Mouse (Mus musculus): ENCODE measurements around the gene Ifne. TPM values are rescaled to one million over a fixed set of nuclear protein-coding genes. Genes with fewer than 3 reads are reported as not detected.

Ifne gene
- polyA plus RNA-seq, 1 experiment: not detected

- Histone ChIP-seq H3K4me1 (replicated peaks; ENCODE audit: control insufficient read depth, insufficient read depth, low read length) (no peaks in the 10 kb centered on the region), H3K27ac (ENCODE audit: control insufficient read depth, insufficient read depth, low read length) (no peak overlapping the region), H3K4me3 (ENCODE audit: control insufficient read depth, insufficient read depth, low read length) (no peak overlapping the region), H3K36me3 (ENCODE audit: control insufficient read depth, insufficient read depth, low read length) (no peaks in the 10 kb centered on the region), H3K27me3 (ENCODE audit: control insufficient read depth, insufficient read depth, low read length) (no peaks in the 10 kb centered on the region)
- TF ChIP-seq POLR2A (IDR thresholded peaks at IDR 0.05; ENCODE audit: control insufficient read depth, extremely low read depth, insufficient read depth, low read length, poor library complexity) (no peak), CTCF (IDR thresholded peaks at IDR 0.05; ENCODE audit: borderline replicate concordance, control insufficient read depth, extremely low read depth, insufficient read depth, low read length, poor library complexity) (no peak)
- WGBS: 97% methylated on average over 5 of the region's 5 CpGs
- DNase-seq: no peak
These were observed 41.3 kb upstream of the Ifne start for GRCm38 (mm10) chr4:88921280-88921679.

DNA sequence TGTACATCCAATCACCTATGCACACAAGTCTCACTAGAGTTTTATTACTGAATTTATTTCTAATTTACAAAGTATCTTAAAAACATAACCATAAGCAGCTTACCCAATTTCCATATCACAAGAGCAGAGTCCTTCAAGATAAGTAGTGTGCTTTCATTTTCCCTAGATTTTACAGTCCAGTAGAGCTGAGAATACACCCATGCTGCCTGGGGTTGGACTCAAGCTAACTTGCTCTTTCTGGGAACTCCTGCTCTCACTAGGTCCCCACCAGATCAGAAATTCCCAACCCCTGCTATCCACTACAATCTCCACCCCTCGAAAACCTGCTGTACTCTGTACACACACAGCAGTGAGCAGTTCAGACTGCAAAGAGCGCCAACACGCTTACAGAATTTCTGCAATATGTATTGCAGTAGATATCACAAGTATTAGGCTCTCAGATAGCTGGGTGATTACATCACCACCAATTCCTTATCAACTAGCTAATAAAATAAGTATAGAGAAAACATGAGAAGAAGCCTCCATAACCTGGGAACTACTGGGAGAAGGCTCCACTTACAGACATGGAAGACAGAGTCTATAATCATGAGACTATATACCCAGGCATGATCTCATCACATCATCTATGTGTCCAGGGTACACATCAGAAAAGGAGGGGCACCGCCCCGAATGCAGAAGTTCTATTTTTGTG lies 37.9 kb upstream of the Ifne start:
- Histone ChIP-seq H3K36me3 (ENCODE audit: control insufficient read depth, insufficient read depth, low read length) (no peaks in the 10 kb centered on the region), H3K27ac (ENCODE audit: control insufficient read depth, insufficient read depth, low read length) (no peak overlapping the region), H3K4me3 (ENCODE audit: control insufficient read depth, insufficient read depth, low read length) (no peak overlapping the region), H3K27me3 (ENCODE audit: control insufficient read depth, insufficient read depth, low read length) (no peaks in the 10 kb centered on the region), H3K4me1 (replicated peaks; ENCODE audit: control insufficient read depth, insufficient read depth, low read length) (no peaks in the 10 kb centered on the region)
- DNase-seq: no peak
- WGBS: 96% methylated on average over 5 of the region's 5 CpGs
- TF ChIP-seq POLR2A (IDR thresholded peaks at IDR 0.05; ENCODE audit: control insufficient read depth, extremely low read depth, insufficient read depth, low read length, poor library complexity) (no peak), CTCF (IDR thresholded peaks at IDR 0.05; ENCODE audit: borderline replicate concordance, control insufficient read depth, extremely low read depth, insufficient read depth, low read length, poor library complexity) (no peak)

DNA sequence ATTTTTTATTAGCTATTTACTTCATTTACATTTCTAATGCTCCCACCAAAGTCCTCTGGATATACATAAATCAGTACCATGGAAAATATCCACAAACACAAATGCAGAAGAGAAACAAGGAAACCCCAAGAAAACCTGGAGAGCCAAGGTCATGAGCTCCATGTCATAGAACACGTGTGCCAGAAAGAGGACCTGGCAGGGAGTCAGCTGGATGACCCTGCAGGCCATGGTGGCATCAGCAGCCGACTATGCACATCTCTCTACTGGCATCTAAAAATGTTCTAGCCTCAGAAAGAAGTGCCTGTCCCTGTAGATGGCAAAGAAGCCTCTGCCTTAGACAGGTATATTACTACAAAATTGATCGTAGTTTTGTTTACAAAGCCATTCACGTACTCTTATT lies 36.3 kb upstream of the Ifne start:
- Histone ChIP-seq H3K27ac (ENCODE audit: control insufficient read depth, insufficient read depth, low read length) (no peak overlapping the region), H3K4me3 (ENCODE audit: control insufficient read depth, insufficient read depth, low read length) (no peak overlapping the region), H3K36me3 (ENCODE audit: control insufficient read depth, insufficient read depth, low read length) (no peaks in the 10 kb centered on the region), H3K27me3 (ENCODE audit: control insufficient read depth, insufficient read depth, low read length) (no peaks in the 10 kb centered on the region), H3K4me1 (replicated peaks; ENCODE audit: control insufficient read depth, insufficient read depth, low read length) (no peaks in the 10 kb centered on the region)
- TF ChIP-seq CTCF (IDR thresholded peaks at IDR 0.05; ENCODE audit: borderline replicate concordance, control insufficient read depth, extremely low read depth, insufficient read depth, low read length, poor library complexity) (no peak), POLR2A (IDR thresholded peaks at IDR 0.05; ENCODE audit: control insufficient read depth, extremely low read depth, insufficient read depth, low read length, poor library complexity) (no peak)
- no peak for DNase-seq
- WGBS: 88% methylated on average over 4 of the region's 4 CpGs

DNA sequence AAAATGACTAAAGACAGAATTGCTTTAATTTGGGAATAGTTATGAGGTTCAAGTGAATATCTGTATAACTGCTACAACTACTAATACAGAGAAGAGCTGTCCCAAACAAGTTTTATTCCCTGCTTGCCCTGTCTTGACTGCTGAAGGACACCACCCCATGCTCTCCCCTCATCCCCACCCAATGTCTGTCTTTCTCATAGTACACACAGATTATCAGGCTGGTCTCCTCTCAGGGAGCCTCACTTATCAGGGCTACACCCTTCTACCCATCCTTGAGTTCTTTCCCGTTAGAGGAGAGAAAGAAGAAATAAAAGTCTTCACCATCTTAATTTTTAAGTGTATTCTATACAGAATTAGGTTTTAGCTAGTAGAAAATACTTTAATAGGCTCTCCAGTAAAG lies 34.0 kb upstream of the Ifne start:
- no peak for DNase-seq
- Histone ChIP-seq H3K4me3 (ENCODE audit: control insufficient read depth, insufficient read depth, low read length) (no peak overlapping the region), H3K36me3 (ENCODE audit: control insufficient read depth, insufficient read depth, low read length) (no peaks in the 10 kb centered on the region), H3K4me1 (replicated peaks; ENCODE audit: control insufficient read depth, insufficient read depth, low read length) (no peaks in the 10 kb centered on the region), H3K27me3 (ENCODE audit: control insufficient read depth, insufficient read depth, low read length) (no peaks in the 10 kb centered on the region), H3K27ac (ENCODE audit: control insufficient read depth, insufficient read depth, low read length) (no peak overlapping the region)
- TF ChIP-seq CTCF (IDR thresholded peaks at IDR 0.05; ENCODE audit: borderline replicate concordance, control insufficient read depth, extremely low read depth, insufficient read depth, low read length, poor library complexity) (no peak), POLR2A (IDR thresholded peaks at IDR 0.05; ENCODE audit: control insufficient read depth, extremely low read depth, insufficient read depth, low read length, poor library complexity) (no peak)
- 100% methylated on average over 1 of the region's 1 CpGs for WGBS

GRCm38 (mm10) chr4:88912882-88913281 lies 32.9 kb upstream of the Ifne start:
- H3K27me3 ChIP-seq (ENCODE audit: control insufficient read depth, insufficient read depth, low read length): no peaks in the 10 kb centered on the region
- TF ChIP-seq CTCF (IDR thresholded peaks at IDR 0.05; ENCODE audit: borderline replicate concordance, control insufficient read depth, extremely low read depth, insufficient read depth, low read length, poor library complexity) (no peak), POLR2A (IDR thresholded peaks at IDR 0.05; ENCODE audit: control insufficient read depth, extremely low read depth, insufficient read depth, low read length, poor library complexity) (no peak)
- H3K4me1 ChIP-seq (replicated peaks; ENCODE audit: control insufficient read depth, insufficient read depth, low read length): no peaks in the 10 kb centered on the region
- DNase-seq: no peak
- WGBS: 97% methylated on average over 2 of the region's 2 CpGs
- no peak overlapping the region for H3K4me3 ChIP-seq (ENCODE audit: control insufficient read depth, insufficient read depth, low read length)
- H3K36me3 ChIP-seq (ENCODE audit: control insufficient read depth, insufficient read depth, low read length): no peaks in the 10 kb centered on the region
- H3K27ac ChIP-seq (ENCODE audit: control insufficient read depth, insufficient read depth, low read length): no peak overlapping the region

GRCm38 (mm10) chr4:88912187-88912586 lies 32.2 kb upstream of the Ifne start:
- no peaks in the 10 kb centered on the region for H3K4me1 ChIP-seq (replicated peaks; ENCODE audit: control insufficient read depth, insufficient read depth, low read length)
- TF ChIP-seq CTCF (IDR thresholded peaks at IDR 0.05; ENCODE audit: borderline replicate concordance, control insufficient read depth, extremely low read depth, insufficient read depth, low read length, poor library complexity) (no peak), POLR2A (IDR thresholded peaks at IDR 0.05; ENCODE audit: control insufficient read depth, extremely low read depth, insufficient read depth, low read length, poor library complexity) (no peak)
- no peak for DNase-seq
- H3K4me3 ChIP-seq (ENCODE audit: control insufficient read depth, insufficient read depth, low read length): no peak overlapping the region
- H3K27me3 ChIP-seq (ENCODE audit: control insufficient read depth, insufficient read depth, low read length): no peaks in the 10 kb centered on the region
- no peak overlapping the region for H3K27ac ChIP-seq (ENCODE audit: control insufficient read depth, insufficient read depth, low read length)
- no peaks in the 10 kb centered on the region for H3K36me3 ChIP-seq (ENCODE audit: control insufficient read depth, insufficient read depth, low read length)
- 73% methylated on average over 9 of the region's 9 CpGs for WGBS

Data from thymus, adult 2 months (tissue).